Mouse (Mus musculus): ENCODE measurements around the gene Slc34a2.

Gene Slc34a2

GRCm38 (mm10) chr5:53025276-53025973, 12.5 kb upstream of the Slc34a2 start:
- in situ Hi-C loops (cut with MboI, MseI), result no loop called here

- in situ Hi-C loops (cut with MboI, MseI), result no loop called here
Measured at GRCm38 (mm10) chr5:53031346-53031745, 6.5 kb upstream of the Slc34a2 start.

DNA sequence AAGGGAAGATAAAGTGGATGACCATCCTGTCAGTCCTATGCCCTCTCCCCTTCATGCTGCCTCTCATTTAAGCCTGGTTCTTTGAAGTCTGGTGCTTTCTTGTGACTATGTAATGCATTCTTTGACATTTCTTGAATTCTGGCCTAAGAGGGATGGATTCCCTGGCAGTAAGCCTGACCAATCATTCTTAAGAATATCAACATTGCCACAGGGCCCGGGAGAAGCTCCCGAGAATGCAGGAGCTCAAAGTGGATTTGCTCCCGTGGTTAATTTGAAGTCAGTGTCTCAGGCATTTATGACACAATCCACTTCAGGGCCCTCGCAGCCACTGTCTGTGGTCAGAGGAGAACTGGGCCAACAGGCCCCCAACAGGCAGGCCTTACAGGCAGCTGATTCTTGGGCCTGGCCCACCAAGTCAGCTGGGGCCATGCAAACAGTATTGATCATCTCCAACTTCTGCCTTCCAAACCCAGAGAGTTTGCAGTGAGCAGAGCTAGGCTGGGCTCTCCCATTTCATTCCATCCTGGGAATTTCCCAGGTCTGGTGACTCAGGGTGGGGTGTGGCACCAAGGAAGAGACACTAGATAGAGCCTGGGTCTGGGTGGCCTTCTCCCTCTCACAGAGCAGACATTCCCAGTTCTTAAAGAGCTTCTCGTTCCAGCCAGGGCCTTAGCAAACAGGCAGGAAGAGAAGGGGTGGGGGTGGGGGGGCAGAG, 4.3 kb downstream of the Slc34a2 start:
- in situ Hi-C loops (cut with MboI, MseI), result no loop called here

DNA sequence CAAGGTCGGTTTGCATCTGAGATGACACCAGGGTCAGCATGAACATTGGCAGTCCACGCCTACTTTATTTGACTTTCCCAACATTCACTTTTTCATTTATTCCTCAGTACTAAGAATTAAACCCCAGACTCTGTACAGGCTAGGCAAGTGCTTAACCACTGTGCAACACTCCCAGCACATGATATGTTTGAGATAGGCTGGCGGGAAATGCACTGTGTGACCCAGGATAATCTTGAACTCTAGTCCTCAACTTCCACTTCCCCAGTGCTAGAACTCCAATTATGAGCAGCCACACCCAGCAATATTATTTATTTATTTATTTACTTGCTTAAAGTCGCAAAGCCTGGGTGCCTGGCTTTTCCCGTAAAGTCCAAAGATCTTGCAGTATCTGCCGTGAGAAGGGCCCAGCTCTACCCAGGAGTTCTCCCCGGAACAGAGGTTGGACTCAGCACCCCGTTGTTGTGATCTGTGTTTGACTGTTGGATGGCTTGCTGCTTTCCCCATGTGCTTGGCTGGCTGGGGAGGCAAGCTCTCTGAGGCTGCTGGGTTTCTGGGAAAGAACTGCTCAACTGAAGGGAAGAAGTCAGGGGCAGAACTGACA, 5.0 kb downstream of the Slc34a2 start:
- in situ Hi-C loops (cut with MboI, MseI), result no loop called here

- in situ Hi-C loops (cut with MboI, MseI), result no loop called here
Measured at GRCm38 (mm10) chr5:53043716-53044115, 5.8 kb downstream of the Slc34a2 start.

DNA sequence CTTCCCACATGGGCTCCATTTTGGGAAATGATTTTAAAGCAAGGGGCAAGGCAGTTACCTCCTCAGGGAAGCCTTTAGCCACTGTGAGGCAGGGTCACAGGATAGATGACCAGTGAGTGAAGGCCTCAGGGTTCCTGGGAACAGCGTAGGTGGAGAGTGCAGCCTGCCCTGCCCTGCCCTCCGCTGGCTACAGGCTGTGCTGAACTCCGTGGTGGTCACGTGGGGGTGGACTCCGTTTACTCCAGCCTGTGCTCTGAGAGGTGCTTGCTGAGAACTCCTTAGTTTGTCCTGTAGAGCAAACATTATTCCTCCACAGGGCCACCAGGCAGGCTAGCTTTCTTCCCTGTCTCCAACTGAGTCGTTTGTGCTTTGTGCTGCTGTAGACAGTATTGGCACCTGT, 10.1 kb downstream of the Slc34a2 start:
- in situ Hi-C loops (cut with MboI, MseI), result no loop called here

- in situ Hi-C loops (cut with MboI, MseI), result no loop called here
Measured at GRCm38 (mm10) chr5:53048599-53048998, 10.7 kb downstream of the Slc34a2 start.

- in situ Hi-C loops (cut with MboI, MseI), result no loop called here
Measured at GRCm38 (mm10) chr5:53049046-53049445, 11.2 kb downstream of the Slc34a2 start.

GRCm38 (mm10) chr5:53050963-53051362, 13.1 kb downstream of the Slc34a2 start:
- in situ Hi-C loops (cut with MboI, MseI), result no loop called here

DNA sequence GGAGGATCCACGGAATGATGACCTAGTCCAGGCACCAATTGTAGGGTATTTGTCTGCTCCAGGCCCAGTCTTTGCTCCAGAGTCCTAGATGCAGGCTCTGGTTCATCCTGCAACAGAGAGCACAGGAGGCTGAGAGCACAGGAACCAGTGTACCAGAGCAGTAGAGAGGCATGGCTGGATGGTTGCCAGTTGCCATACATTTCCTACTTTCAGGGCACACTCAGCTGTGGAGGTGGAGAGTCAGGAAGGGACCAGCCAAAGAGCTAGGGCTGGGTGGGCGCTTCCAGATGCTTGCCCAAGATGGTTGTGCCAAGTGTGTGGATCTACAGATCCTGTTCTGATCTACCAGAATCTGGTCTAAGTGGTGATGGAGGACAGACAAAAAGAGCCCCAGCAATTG, 15.4 kb downstream of the Slc34a2 start:
- in situ Hi-C loops (cut with MboI, MseI), result no loop called here

- in situ Hi-C loops (cut with MboI, MseI), result no loop called here
Measured at GRCm38 (mm10) chr5:53061532-53062130, 23.8 kb downstream of the Slc34a2 start.

DNA sequence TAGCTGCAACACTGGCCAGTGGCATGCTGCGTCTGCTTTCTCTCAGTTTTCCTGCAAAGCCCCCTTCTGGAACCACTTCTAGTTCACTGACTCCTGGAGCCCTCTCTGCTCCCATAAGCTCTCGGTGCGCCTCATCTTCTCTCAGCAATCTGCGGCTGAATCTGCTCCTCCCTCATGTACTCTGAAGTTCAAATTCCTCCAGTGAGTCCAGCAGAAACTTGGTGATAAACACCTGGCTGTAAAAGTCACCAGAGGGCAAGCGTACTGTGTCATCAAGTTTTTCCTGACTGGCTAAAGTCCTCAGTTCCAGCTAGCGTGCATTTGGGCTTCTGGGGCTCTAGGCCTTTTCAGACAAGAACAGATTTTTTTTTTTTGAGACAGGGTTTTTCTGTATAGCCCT, 36.7 kb downstream of the Slc34a2 start:
- in situ Hi-C loops (cut with MboI, MseI), result no loop called here

GRCm38 (mm10) chr5:53078453-53078852, 40.6 kb downstream of the Slc34a2 start:
- in situ Hi-C loops (cut with MboI, MseI), result no loop called here

- in situ Hi-C loops (cut with MboI, MseI), result no loop called here
Measured at GRCm38 (mm10) chr5:53087452-53087851, 49.6 kb downstream of the Slc34a2 start.

DNA sequence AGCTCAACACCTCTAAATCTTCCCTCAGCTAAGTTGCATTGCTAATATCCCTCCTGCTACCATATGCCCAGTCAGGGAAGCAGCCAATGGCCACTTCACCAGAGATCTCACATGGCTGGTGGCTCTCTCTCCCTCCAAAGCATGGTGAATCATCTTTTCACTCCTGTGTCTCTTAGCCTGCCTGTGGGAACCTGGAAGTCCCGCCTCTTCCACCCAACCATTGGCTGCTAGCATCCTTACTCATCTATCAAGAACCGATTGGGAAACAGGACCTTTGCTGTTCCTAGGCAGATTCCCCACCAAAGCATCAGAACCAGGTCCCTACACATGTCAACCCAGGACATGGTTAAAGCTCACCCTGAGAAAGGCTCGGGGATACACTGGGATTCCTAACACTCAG, 53.5 kb downstream of the Slc34a2 start:
- in situ Hi-C loops (cut with MboI, MseI), result no loop called here

DNA sequence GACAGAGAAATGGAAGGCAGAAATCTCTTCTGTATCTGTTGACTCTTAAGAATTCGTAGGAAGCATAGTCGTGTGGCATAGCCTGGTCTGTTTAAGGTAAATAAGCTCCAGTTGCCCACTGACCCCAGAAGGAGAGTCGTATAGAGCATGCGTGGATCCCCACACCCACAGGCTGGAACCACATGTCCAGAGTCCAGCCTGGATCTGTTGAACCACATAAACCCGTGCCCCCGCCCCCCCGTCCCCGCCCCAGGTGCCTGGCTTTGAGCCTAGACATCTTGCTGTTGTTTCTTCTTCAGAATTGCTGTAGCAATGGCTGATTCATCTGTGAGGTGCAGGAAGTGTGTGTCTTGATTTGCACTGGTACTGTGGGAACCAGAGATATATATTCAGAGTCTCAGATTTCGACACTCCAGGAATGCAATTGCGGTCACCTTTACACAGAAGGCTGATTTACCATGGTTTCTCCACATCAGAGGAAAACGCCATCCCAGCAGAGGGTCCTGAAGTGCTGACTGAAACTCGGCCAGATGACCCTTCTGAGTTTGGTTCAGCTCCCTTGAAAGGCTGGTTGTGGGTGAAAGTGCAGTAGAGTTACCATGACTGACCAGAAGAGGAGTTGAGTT, 64.1 kb downstream of the Slc34a2 start:
- in situ Hi-C loops (cut with MboI, MseI), result loop anchor here in 1 of 2 experiments (25.0 kb wide), 1 partner anchor 215 kb away; no protein-coding TSS in a partner anchor

DNA sequence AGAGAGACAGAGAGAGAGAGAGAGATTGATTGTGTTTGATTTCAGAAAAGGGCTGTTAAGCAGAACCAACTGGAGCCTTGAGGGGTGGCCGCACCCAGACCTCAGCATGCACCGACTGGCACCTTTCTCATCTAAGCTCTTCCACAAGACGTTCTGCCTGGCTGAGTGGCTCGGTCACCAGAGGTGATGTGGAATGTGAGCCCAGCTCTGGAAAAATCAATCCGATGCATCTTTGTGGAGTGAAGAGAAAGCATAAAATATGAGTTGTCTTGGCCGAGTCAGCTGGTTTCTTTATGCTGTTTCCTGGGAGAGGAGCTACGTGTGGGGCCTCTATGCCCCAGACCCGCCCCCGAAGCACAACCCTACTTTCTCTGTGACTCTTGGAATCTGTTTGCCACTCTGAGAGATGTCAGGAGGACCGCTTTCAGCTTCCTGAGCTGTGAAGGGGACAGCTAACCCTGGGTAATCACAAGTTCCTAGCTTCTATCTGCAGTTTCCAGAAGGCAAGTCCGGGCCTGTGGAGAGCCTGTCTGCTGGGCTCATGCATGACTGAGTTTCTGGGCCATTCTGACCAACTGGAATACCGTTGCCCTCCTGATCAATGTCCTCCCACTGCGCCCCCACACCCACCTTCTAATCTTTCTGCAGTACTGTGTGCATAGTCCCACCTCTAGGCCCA, 66.4 kb downstream of the Slc34a2 start:
- in situ Hi-C loops (cut with MboI, MseI), result loop anchor here in 1 of 2 experiments (25.0 kb wide), 1 partner anchor 217 kb away; no protein-coding TSS in a partner anchor

DNA sequence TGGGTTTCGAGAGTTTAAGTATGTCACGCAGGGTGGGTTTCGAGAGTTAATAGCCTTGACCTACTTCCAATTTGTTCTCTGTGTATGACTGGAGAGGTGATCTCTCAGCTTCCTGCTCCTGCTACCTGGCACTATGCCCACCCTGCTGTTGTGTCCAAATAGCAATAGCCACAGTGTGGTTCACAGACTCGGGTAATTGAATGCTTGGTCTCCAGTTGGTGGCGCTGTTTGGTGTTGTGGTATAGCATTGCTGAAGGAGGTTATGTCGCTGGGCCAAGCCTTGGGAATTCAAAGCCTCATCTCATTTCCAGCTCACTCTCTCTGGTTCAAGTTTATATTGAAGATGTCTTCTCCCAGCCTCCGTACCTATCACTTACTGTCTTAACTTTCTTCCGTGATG, 67.8 kb downstream of the Slc34a2 start:
- in situ Hi-C loops (cut with MboI, MseI), result loop anchor here in 1 of 2 experiments (25.0 kb wide), 1 partner anchor 218 kb away; no protein-coding TSS in a partner anchor

- in situ Hi-C loops (cut with MboI, MseI), result loop anchor here in 1 of 2 experiments (25.0 kb wide), 1 partner anchor 219 kb away; no protein-coding TSS in a partner anchor
Measured at GRCm38 (mm10) chr5:53106125-53106524, 68.2 kb downstream of the Slc34a2 start.

DNA sequence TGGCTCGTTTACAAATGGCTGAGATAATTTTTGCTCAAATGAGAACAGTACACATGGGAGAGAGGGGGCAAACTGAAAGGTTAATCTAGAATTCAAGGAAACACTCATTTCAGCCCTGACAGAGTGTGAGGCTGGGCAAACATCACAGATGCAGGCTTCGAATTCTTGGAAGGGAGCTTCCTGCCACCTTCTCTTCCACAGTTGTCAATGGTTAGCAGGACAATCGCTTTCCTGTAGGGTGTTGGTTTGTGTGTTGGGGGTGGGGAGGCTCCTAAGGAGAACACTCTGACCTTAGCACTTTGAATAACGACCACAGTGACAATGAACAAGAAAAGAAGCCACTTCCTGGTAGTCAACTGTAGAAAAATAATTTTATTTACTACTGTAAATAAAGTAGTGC, 68.8 kb downstream of the Slc34a2 start:
- in situ Hi-C loops (cut with MboI, MseI), result loop anchor here in 1 of 2 experiments (25.0 kb wide), 1 partner anchor 219 kb away; no protein-coding TSS in a partner anchor

- in situ Hi-C loops (cut with MboI, MseI), result loop anchor here in 1 of 2 experiments (25.0 kb wide), 1 partner anchor 221 kb away; no protein-coding TSS in a partner anchor
Measured at GRCm38 (mm10) chr5:53108026-53108425, 70.1 kb downstream of the Slc34a2 start.
